Mouse (Mus musculus): ENCODE data around the gene Gm10073. TPM values are rescaled to one million over a fixed set of nuclear protein-coding genes. Genes with fewer than 3 reads are reported as not detected.

Gene Gm10073
- polyA plus RNA-seq, 1 experiment from 2014 or later, result 11.1 TPM

- H3K4me2 ChIP-seq, result no peak overlapping the region
- H3K9me3 ChIP-seq (replicated peaks), result no peaks in the 10 kb centered on the region
- no peaks in the 10 kb centered on the region for H3K4me1 ChIP-seq
- 84% methylated on average over 5 of the region's 5 CpGs for WGBS
- no peaks in the 10 kb centered on the region for H3K27me3 ChIP-seq (replicated peaks)
- no peak for ATAC-seq (ENCODE audit: low FRiP score)
- no peak overlapping the region for H3K27ac ChIP-seq (replicated peaks)
- no peak overlapping the region for H3K9ac ChIP-seq (replicated peaks)
- no peaks in the 10 kb centered on the region for H3K36me3 ChIP-seq
- no peak overlapping the region for H3K4me3 ChIP-seq (replicated peaks)
These were observed 1.6 kb downstream of the Gm10073 start for GRCm38 (mm10) chr8:106571551-106572172.

- Histone ChIP-seq H3K27ac (replicated peaks) (no peak overlapping the region), H3K9me3 (replicated peaks) (no peaks in the 10 kb centered on the region), H3K36me3 (no peaks in the 10 kb centered on the region), H3K27me3 (replicated peaks) (no peaks in the 10 kb centered on the region), H3K4me2 (no peak overlapping the region), H3K4me3 (replicated peaks) (no peak overlapping the region), H3K4me1 (no peaks in the 10 kb centered on the region), H3K9ac (replicated peaks) (no peak overlapping the region)
- no peak for ATAC-seq (ENCODE audit: low FRiP score)
- WGBS, result 49% methylated on average over 4 of the region's 4 CpGs
These were observed 2.9 kb downstream of the Gm10073 start for GRCm38 (mm10) chr8:106570386-106570785.

GRCm38 (mm10) chr8:106569006-106569405 lies 4.3 kb downstream of the Gm10073 start:
- H3K27me3 ChIP-seq (replicated peaks), result no peaks in the 10 kb centered on the region
- H3K4me3 ChIP-seq (replicated peaks), result no peak overlapping the region
- no peaks in the 10 kb centered on the region for H3K36me3 ChIP-seq
- no peaks in the 10 kb centered on the region for H3K9me3 ChIP-seq (replicated peaks)
- H3K27ac ChIP-seq (replicated peaks), result no peak overlapping the region
- 81% methylated on average over 6 of the region's 7 CpGs for WGBS
- no peaks in the 10 kb centered on the region for H3K4me1 ChIP-seq
- no peak for ATAC-seq (ENCODE audit: low FRiP score)
- H3K4me2 ChIP-seq, result no peak overlapping the region
- H3K9ac ChIP-seq (replicated peaks), result no peak overlapping the region

- Histone ChIP-seq H3K27ac (replicated peaks) (no peak overlapping the region), H3K4me2 (no peak overlapping the region), H3K4me3 (replicated peaks) (no peak overlapping the region), H3K9ac (replicated peaks) (no peak overlapping the region), H3K4me1 (peaks cover 3% of the 10 kb centered on the region; the same call in 1 of the 2 replicates), H3K36me3 (no peaks in the 10 kb centered on the region), H3K9me3 (replicated peaks) (no peaks in the 10 kb centered on the region), H3K27me3 (replicated peaks) (no peaks in the 10 kb centered on the region)
- WGBS, result 90% methylated on average over 3 of the region's 3 CpGs
- no peak for ATAC-seq (ENCODE audit: low FRiP score)
These were observed 9.5 kb downstream of the Gm10073 start for GRCm38 (mm10) chr8:106563691-106564182.

- Histone ChIP-seq H3K27me3 (replicated peaks) (no peaks in the 10 kb centered on the region), H3K9ac (replicated peaks) (no peak overlapping the region), H3K36me3 (0 out of 2 replicates have a peak, but pooled peaks cover 4% of the 10 kb centered on the region), H3K4me3 (replicated peaks) (no peak overlapping the region), H3K27ac (replicated peaks) (no peak overlapping the region), H3K4me2 (peak overlapping the region; percentile 13; the same call in 1 of the 2 replicates), H3K9me3 (replicated peaks) (peaks cover 4% of the 10 kb centered on the region), H3K4me1 (peaks cover 3% of the 10 kb centered on the region; the same call in 1 of the 2 replicates)
- 21% methylated on average over 21 of the region's 21 CpGs for WGBS
- no peak for ATAC-seq (ENCODE audit: low FRiP score)
These were observed 12.0 kb downstream of the Gm10073 start for GRCm38 (mm10) chr8:106561097-106561865.

GRCm38 (mm10) chr8:106559844-106560243 lies 13.4 kb downstream of the Gm10073 start:
- WGBS, result 72% methylated on average over 9 of the region's 9 CpGs
- H3K4me3 ChIP-seq (replicated peaks), result no peak overlapping the region
- no peak overlapping the region for H3K9ac ChIP-seq (replicated peaks)
- no peak overlapping the region for H3K4me2 ChIP-seq
- no peaks in the 10 kb centered on the region for H3K27me3 ChIP-seq (replicated peaks)
- H3K9me3 ChIP-seq (replicated peaks), result peaks cover 4% of the 10 kb centered on the region
- H3K27ac ChIP-seq (replicated peaks), result no peak overlapping the region
- ATAC-seq (ENCODE audit: low FRiP score), result no peak
- 0 out of 2 replicates have a peak, but pooled peaks cover 4% of the 10 kb centered on the region for H3K36me3 ChIP-seq
- peaks cover 3% of the 10 kb centered on the region; the same call in 1 of the 2 replicates for H3K4me1 ChIP-seq

- 0 out of 2 replicates have a peak, but pooled peaks cover 4% of the 10 kb centered on the region for H3K36me3 ChIP-seq
- no peaks in the 10 kb centered on the region for H3K27me3 ChIP-seq (replicated peaks)
- H3K4me3 ChIP-seq (replicated peaks), result no peak overlapping the region
- WGBS, result 62% methylated on average over 6 of the region's 7 CpGs
- H3K4me1 ChIP-seq, result peaks cover 2% of the 10 kb centered on the region; the same call in 1 of the 2 replicates
- H3K9ac ChIP-seq (replicated peaks), result no peak overlapping the region
- no peak overlapping the region for H3K27ac ChIP-seq (replicated peaks)
- no peak for ATAC-seq (ENCODE audit: low FRiP score)
- peaks cover 4% of the 10 kb centered on the region for H3K9me3 ChIP-seq (replicated peaks)
- H3K4me2 ChIP-seq, result no peak overlapping the region
These were observed 17.1 kb downstream of the Gm10073 start for GRCm38 (mm10) chr8:106556068-106556645.

GRCm38 (mm10) chr8:106554011-106554410 lies 19.2 kb downstream of the Gm10073 start:
- ATAC-seq (ENCODE audit: low FRiP score), result no peak
- peaks cover 4% of the 10 kb centered on the region for H3K9me3 ChIP-seq (replicated peaks)
- no peaks in the 10 kb centered on the region for H3K27me3 ChIP-seq (replicated peaks)
- 0 out of 2 replicates have a peak, but pooled peaks cover 4% of the 10 kb centered on the region for H3K36me3 ChIP-seq
- no peak overlapping the region for H3K9ac ChIP-seq (replicated peaks)
- H3K4me2 ChIP-seq, result no peak overlapping the region
- WGBS, result 98% methylated on average over 5 of the region's 5 CpGs
- H3K27ac ChIP-seq (replicated peaks), result no peak overlapping the region
- no peak overlapping the region for H3K4me3 ChIP-seq (replicated peaks)
- H3K4me1 ChIP-seq, result no peaks in the 10 kb centered on the region

- ATAC-seq (ENCODE audit: low FRiP score), result no peak
- Histone ChIP-seq H3K9me3 (replicated peaks) (no peaks in the 10 kb centered on the region), H3K4me1 (no peaks in the 10 kb centered on the region), H3K36me3 (no peaks in the 10 kb centered on the region), H3K27ac (replicated peaks) (no peak overlapping the region), H3K4me2 (no peak overlapping the region), H3K9ac (replicated peaks) (no peak overlapping the region), H3K4me3 (replicated peaks) (no peak overlapping the region), H3K27me3 (replicated peaks) (no peaks in the 10 kb centered on the region)
- 95% methylated on average over 1 of the region's 1 CpGs for WGBS
These were observed 22.4 kb downstream of the Gm10073 start for GRCm38 (mm10) chr8:106550906-106551305.

- H3K9me3 ChIP-seq (replicated peaks), result no peaks in the 10 kb centered on the region
- no peaks in the 10 kb centered on the region for H3K4me1 ChIP-seq
- ATAC-seq (ENCODE audit: low FRiP score), result no peak
- no peak overlapping the region for H3K4me2 ChIP-seq
- H3K27me3 ChIP-seq (replicated peaks), result no peaks in the 10 kb centered on the region
- H3K4me3 ChIP-seq (replicated peaks), result no peak overlapping the region
- WGBS, result 68% methylated on average over 10 of the region's 10 CpGs
- H3K9ac ChIP-seq (replicated peaks), result no peak overlapping the region
- no peaks in the 10 kb centered on the region for H3K36me3 ChIP-seq
- no peak overlapping the region for H3K27ac ChIP-seq (replicated peaks)
These were observed 24.8 kb downstream of the Gm10073 start for GRCm38 (mm10) chr8:106548366-106548936.

GRCm38 (mm10) chr8:106546746-106547145 lies 26.5 kb downstream of the Gm10073 start:
- Histone ChIP-seq H3K9ac (replicated peaks) (no peak overlapping the region), H3K9me3 (replicated peaks) (no peaks in the 10 kb centered on the region), H3K27me3 (replicated peaks) (no peaks in the 10 kb centered on the region), H3K27ac (replicated peaks) (no peak overlapping the region), H3K36me3 (no peaks in the 10 kb centered on the region), H3K4me1 (no peaks in the 10 kb centered on the region), H3K4me2 (no peak overlapping the region), H3K4me3 (replicated peaks) (no peak overlapping the region)
- ATAC-seq (ENCODE audit: low FRiP score), result no peak
- 91% methylated on average over 7 of the region's 7 CpGs for WGBS
